Mouse (Mus musculus) hindbrain, embryonic 13.5 days (tissue): Measurements from ENCODE around the gene Zbtb32. TPM values are rescaled to one million over a fixed set of nuclear protein-coding genes. Genes with fewer than 3 reads are reported as not detected.

Experiments used
- ATAC-seq: fragments of 200-750 bp; cut with Nextera tagmentation; 2 replicates; pipeline ENCODE4 v1.8.0; 2017; ENCODE audit warnings: moderate TSS enrichment; ENCODE audit not compliant: low FRiP score
- H3K27ac ChIP-seq: fragments of 300-500 bp; sonication (generic); 2 replicates; pipeline ENCODE4 v1.5.1; 2015; ENCODE audit warnings: inconsistent platforms, mild to moderate bottlenecking, moderate library complexity
- H3K27me3 ChIP-seq: fragments of 300-500 bp; sonication (generic); 2 replicates; pipeline ENCODE4 v1.6.1; 2015; ENCODE audit warnings: mild to moderate bottlenecking, inconsistent platforms
- H3K36me3 ChIP-seq: fragments of 300-500 bp; sonication (generic); 2 replicates; pipeline ENCODE4 v1.6.1; 2015; ENCODE audit warnings: mild to moderate bottlenecking, inconsistent platforms
- H3K4me1 ChIP-seq: fragments of 300-500 bp; sonication (generic); replicated peaks from 2 replicates; pipeline ENCODE4 v1.6.1; 2015; ENCODE audit warnings: inconsistent platforms
- H3K4me2 ChIP-seq: fragments of 300-500 bp; sonication (generic); 2 replicates; pipeline ENCODE4 v1.6.1; 2015; ENCODE audit warnings: inconsistent platforms, mild to moderate bottlenecking, moderate library complexity
- H3K4me3 ChIP-seq: fragments of 300-500 bp; sonication (generic); 2 replicates; pipeline ENCODE4 v1.5.1; 2015; ENCODE audit warnings: mild to moderate bottlenecking, inconsistent platforms
- H3K9ac ChIP-seq: fragments of 300-500 bp; sonication (generic); 2 replicates; pipeline ENCODE4 v1.6.1; 2015; ENCODE audit warnings: mild to moderate bottlenecking, inconsistent platforms
- H3K9me3 ChIP-seq: fragments of 300-500 bp; sonication (generic); 2 replicates; pipeline ENCODE4 v1.6.1; 2016; ENCODE audit warnings: inconsistent platforms
- WGBS: fragments of 180-500 bp; shearing (Covaris S2); methylation state at CpG from one replicate; pipeline ENCODE4 v1.1.7; 2015; 5-methylcytosine and 5-hydroxymethylcytosine counted together
- microRNA-seq: library from miRNA; unstranded; fragments of <30 nt; microRNA quantifications from one replicate; pipeline ENCODE4, GENCODE M21; 2016
- polyA plus RNA-seq: library from polyadenylated mRNA; unstranded; fragments of >200 nt; fragmentation: Nextera tagmentation; extraction: Ambion mirVana; gene quantifications from 2 replicates; pipeline ENCODE4 v1.2.1, GENCODE M21; 2015

The Zbtb32 gene
- polyA plus RNA-seq, 1 experiment from 2014 or later = 0.21 TPM

DNA sequence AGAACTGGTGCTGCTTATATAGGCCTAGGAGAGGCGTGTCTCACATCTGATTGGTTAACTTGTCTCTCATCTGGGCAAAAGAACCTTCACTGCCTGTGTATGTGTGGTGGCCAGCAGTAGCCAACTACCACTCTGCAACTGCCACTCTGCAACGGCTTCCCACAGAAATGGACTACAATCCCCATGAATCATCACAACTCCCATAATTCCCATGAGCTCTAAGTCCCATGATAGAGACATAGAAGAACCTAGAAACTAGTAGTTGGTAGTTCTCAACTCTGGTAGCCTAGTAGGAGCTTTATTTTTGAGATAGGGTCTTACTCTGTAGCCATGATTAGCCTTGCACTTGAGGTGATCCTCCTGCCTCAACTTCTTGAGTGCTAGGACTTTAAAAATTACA, 48.8 kb downstream of the Zbtb32 start:
- Histone ChIP-seq H3K27ac (no peak overlapping the region), H3K36me3 (peaks cover 25% of the 10 kb centered on the region), H3K4me2 (no peak overlapping the region), H3K4me1 (peaks cover 18% of the 10 kb centered on the region), H3K9ac (no peak overlapping the region), H3K9me3 (no peaks in the 10 kb centered on the region), H3K4me3 (no peak overlapping the region), H3K27me3 (peaks cover 11% of the 10 kb centered on the region; the same call in 1 of the 2 replicates)
- ATAC-seq = no peak
- WGBS = 82% methylated on average over 2 of the region's 2 CpGs

GRCm38 (mm10) chr7:30544327-30544726, 54.4 kb downstream of the Zbtb32 start:
- Histone ChIP-seq H3K4me1 (no peaks in the 10 kb centered on the region), H3K9ac (no peak overlapping the region), H3K9me3 (no peaks in the 10 kb centered on the region), H3K4me3 (no peak overlapping the region), H3K27me3 (no peaks in the 10 kb centered on the region), H3K36me3 (peaks cover 41% of the 10 kb centered on the region), H3K4me2 (no peak overlapping the region), H3K27ac (no peak overlapping the region)
- ATAC-seq = no peak
- WGBS = 91% methylated on average over 2 of the region's 2 CpGs

- no peak for ATAC-seq
- 88% methylated on average over 7 of the region's 7 CpGs for WGBS
- no peak overlapping the region for H3K27ac ChIP-seq
- peaks cover 5% of the 10 kb centered on the region for H3K4me1 ChIP-seq
- no peaks in the 10 kb centered on the region for H3K27me3 ChIP-seq
- no peak overlapping the region for H3K4me3 ChIP-seq
- peaks cover 27% of the 10 kb centered on the region for H3K36me3 ChIP-seq
- no peak overlapping the region for H3K4me2 ChIP-seq
- no peaks in the 10 kb centered on the region for H3K9me3 ChIP-seq
- H3K9ac ChIP-seq = no peak overlapping the region
These were observed 58.1 kb downstream of the Zbtb32 start for GRCm38 (mm10) chr7:30540572-30540971.

Small RNAs within 50 kb of the gene (microRNA-seq; reads per million reads assigned to microRNA genes)
- gene Gm38670 (not detected), gene Mir3569 (not detected)

Other genes with a start within 250 kb of the Zbtb32 start
- 13.2 and 13.4 TPM in 2 replicates for gene Lrfn3, start 236.1 kb downstream of the Zbtb32 start, polyA plus RNA-seq
- 29.8 and 38.1 TPM in 2 replicates for gene Tyrobp, start 185.1 kb downstream of the Zbtb32 start, polyA plus RNA-seq
- gene Hcst, start 179.1 kb downstream of the Zbtb32 start, polyA plus RNA-seq = 0.52 and 0.88 TPM in 2 replicates
- 2.0 TPM in 2 replicates for gene Nfkbid, start 177.2 kb downstream of the Zbtb32 start, polyA plus RNA-seq
- gene Aplp1, start 153.4 kb downstream of the Zbtb32 start, polyA plus RNA-seq = 583 and 599 TPM in 2 replicates
- 6.6 and 10.0 TPM in 2 replicates for gene Kirrel2, start 141.2 kb downstream of the Zbtb32 start, polyA plus RNA-seq
- gene Nphs1, start 140.6 kb downstream of the Zbtb32 start, polyA plus RNA-seq = 0.94 and 1.8 TPM in 2 replicates
- not detected in 2 replicates for gene Prodh2, start 105.3 kb downstream of the Zbtb32 start, polyA plus RNA-seq
- gene Arhgap33, start 63.8 kb downstream of the Zbtb32 start, polyA plus RNA-seq = 103 and 111 TPM in 2 replicates
- gene Hspb6, start 46.7 kb downstream of the Zbtb32 start, polyA plus RNA-seq = 7.8 and 7.9 TPM in 2 replicates
- 8.1 and 8.4 TPM in 2 replicates for gene Proser3, start 46.6 kb downstream of the Zbtb32 start, polyA plus RNA-seq
- 51.7 and 57.9 TPM in 2 replicates for gene Lin37, start 39.1 kb downstream of the Zbtb32 start, polyA plus RNA-seq
- gene U2af1l4, start 35.6 kb downstream of the Zbtb32 start, polyA plus RNA-seq = 98.9 and 105 TPM in 2 replicates
- 15.4 and 19.8 TPM in 2 replicates for gene Gm49396, start 35.6 kb downstream of the Zbtb32 start, polyA plus RNA-seq
- 134 and 139 TPM in 2 replicates for gene Psenen, start 35.3 kb downstream of the Zbtb32 start, polyA plus RNA-seq
- 5.3 and 6.1 TPM in 2 replicates for gene Igflr1, start 33.5 kb downstream of the Zbtb32 start, polyA plus RNA-seq
- gene Kmt2b, start 10.2 kb downstream of the Zbtb32 start, polyA plus RNA-seq = 10.7 and 11.3 TPM in 2 replicates
- gene Upk1a, start 13.9 kb upstream of the Zbtb32 start, polyA plus RNA-seq = 0.49 and 0.63 TPM in 2 replicates
- gene Cox6b1, start 27.2 kb upstream of the Zbtb32 start, polyA plus RNA-seq = 1,107 TPM in 2 replicates
- not detected in 2 replicates for gene Etv2, start 36.9 kb upstream of the Zbtb32 start, polyA plus RNA-seq
- gene Rbm42, start 51.4 kb upstream of the Zbtb32 start, polyA plus RNA-seq = 137 and 140 TPM in 2 replicates
- 23.2 and 27.1 TPM in 2 replicates for gene Haus5, start 66.1 kb upstream of the Zbtb32 start, polyA plus RNA-seq
- not detected in 2 replicates for gene Pmis2, start 72.7 kb upstream of the Zbtb32 start, polyA plus RNA-seq
- not detected in 2 replicates for gene 2200002J24Rik, start 100.0 kb upstream of the Zbtb32 start, polyA plus RNA-seq
- 1.2 and 1.6 TPM in 2 replicates for gene Atp4a, start 113.3 kb upstream of the Zbtb32 start, polyA plus RNA-seq
- gene Tmem147, start 130.6 kb upstream of the Zbtb32 start, polyA plus RNA-seq = 232 and 243 TPM in 2 replicates
- 1.3 and 1.7 TPM in 2 replicates for gene Gapdhs, start 144.8 kb upstream of the Zbtb32 start, polyA plus RNA-seq
- gene Sbsn, start 152.6 kb upstream of the Zbtb32 start, polyA plus RNA-seq = 1.3 and 1.7 TPM in 2 replicates
- gene Dmkn, start 164.8 kb upstream of the Zbtb32 start, polyA plus RNA-seq = 0.52 and 0.70 TPM in 2 replicates
- 1.1 TPM in 1 of 2 replicates, not detected in the other for gene Krtdap, start 189.0 kb upstream of the Zbtb32 start, polyA plus RNA-seq
- 0.22 TPM in 1 of 2 replicates, not detected in the other for gene Ffar2, start 224.9 kb upstream of the Zbtb32 start, polyA plus RNA-seq